Mouse (Mus musculus) midbrain, embryonic 14.5 days (tissue): ENCODE measurements around the gene Ifnlr1. TPM values are rescaled to one million over a fixed set of nuclear protein-coding genes. Genes with fewer than 3 reads are reported as not detected.

Source experiments
- polyA plus RNA-seq: library from polyadenylated mRNA; unstranded; fragments of >200 nt; fragmentation: Nextera tagmentation; extraction: Ambion mirVana; gene quantifications from 2 replicates; pipeline ENCODE4 v1.2.1, GENCODE M21; 2014

Gene Ifnlr1
- polyA plus RNA-seq, 1 experiment from 2014 or later = 0.13 TPM

Other genes with a start within 250 kb of the Ifnlr1 start
- 0.68 TPM in 1 of 2 replicates, not detected in the other for gene Stpg1, start 191.5 kb upstream of the Ifnlr1 start, polyA plus RNA-seq
- gene Nipal3, start 191.2 kb upstream of the Ifnlr1 start, polyA plus RNA-seq = 7.7 and 9.8 TPM in 2 replicates
- gene Grhl3, start 112.7 kb upstream of the Ifnlr1 start, polyA plus RNA-seq = 1.5 and 1.6 TPM in 2 replicates
- gene Il22ra1, start 41.9 kb downstream of the Ifnlr1 start, polyA plus RNA-seq = not detected in 2 replicates
- gene Myom3, start 73.4 kb downstream of the Ifnlr1 start, polyA plus RNA-seq = 0.13 and 0.16 TPM in 2 replicates
- gene Srsf10, start 169.5 kb downstream of the Ifnlr1 start, polyA plus RNA-seq = 247 and 266 TPM in 2 replicates
- 90.8 and 122 TPM in 2 replicates for gene Pnrc2, start 187.6 kb downstream of the Ifnlr1 start, polyA plus RNA-seq
- gene Cnr2, start 209.1 kb downstream of the Ifnlr1 start, polyA plus RNA-seq = 0.17 TPM in 1 of 2 replicates, not detected in the other
- gene Fuca1, start 234.4 kb downstream of the Ifnlr1 start, polyA plus RNA-seq = 57.4 and 62.7 TPM in 2 replicates